Mouse (Mus musculus): ENCODE measurements around the gene Slc25a13. TPM values are rescaled to one million over a fixed set of nuclear protein-coding genes. Genes with fewer than 3 reads are reported as not detected.

The Slc25a13 gene
- polyA plus RNA-seq, 1 experiment = not detected

GRCm38 (mm10) chr6:6162993-6163623 is 53.9 kb downstream of the Slc25a13 start:
- WGBS = 73% methylated on average over 7 of the region's 7 CpGs
- Histone ChIP-seq H3K27ac (ENCODE audit: insufficient read depth, low read depth, low read length) (no peak overlapping the region), H3K4me3 (ENCODE audit: insufficient read depth, low read depth, low read length) (no peak overlapping the region), H3K4me1 (ENCODE audit: control insufficient read depth, insufficient read depth, low read length) (peaks cover 2% of the 10 kb centered on the region)
- TF ChIP-seq POLR2A (IDR thresholded peaks at IDR 0.05; ENCODE audit: insufficient read depth, low read depth, low read length) (no peak), CTCF (IDR thresholded peaks at IDR 0.05; ENCODE audit: insufficient read depth, low read depth, low read length) (no peak)

GRCm38 (mm10) chr6:6162146-6162545 is 54.8 kb downstream of the Slc25a13 start:
- H3K27ac ChIP-seq (ENCODE audit: insufficient read depth, low read depth, low read length) = no peak overlapping the region
- TF ChIP-seq POLR2A (IDR thresholded peaks at IDR 0.05; ENCODE audit: insufficient read depth, low read depth, low read length) (no peak), CTCF (IDR thresholded peaks at IDR 0.05; ENCODE audit: insufficient read depth, low read depth, low read length) (no peak)
- 81% methylated on average over 6 of the region's 6 CpGs for WGBS
- peaks cover 2% of the 10 kb centered on the region for H3K4me1 ChIP-seq (ENCODE audit: control insufficient read depth, insufficient read depth, low read length)
- no peak overlapping the region for H3K4me3 ChIP-seq (ENCODE audit: insufficient read depth, low read depth, low read length)

GRCm38 (mm10) chr6:6160645-6161426 is 56.1 kb downstream of the Slc25a13 start:
- TF ChIP-seq POLR2A (IDR thresholded peaks at IDR 0.05; ENCODE audit: insufficient read depth, low read depth, low read length) (no peak), CTCF (IDR thresholded peaks at IDR 0.05; ENCODE audit: insufficient read depth, low read depth, low read length) (no peak)
- H3K4me1 ChIP-seq (ENCODE audit: control insufficient read depth, insufficient read depth, low read length) = peaks cover 2% of the 10 kb centered on the region
- H3K4me3 ChIP-seq (ENCODE audit: insufficient read depth, low read depth, low read length) = no peak overlapping the region
- H3K27ac ChIP-seq (ENCODE audit: insufficient read depth, low read depth, low read length) = no peak overlapping the region
- 90% methylated on average over 7 of the region's 7 CpGs for WGBS

- H3K4me3 ChIP-seq (ENCODE audit: insufficient read depth, low read depth, low read length) = no peak overlapping the region
- peaks cover 2% of the 10 kb centered on the region for H3K4me1 ChIP-seq (ENCODE audit: control insufficient read depth, insufficient read depth, low read length)
- WGBS = 31% methylated on average over 7 of the region's 7 CpGs
- no peak overlapping the region for H3K27ac ChIP-seq (ENCODE audit: insufficient read depth, low read depth, low read length)
- TF ChIP-seq CTCF (IDR thresholded peaks at IDR 0.05; ENCODE audit: insufficient read depth, low read depth, low read length) = no peak
Measured at GRCm38 (mm10) chr6:6159221-6159859, 57.6 kb downstream of the Slc25a13 start.

GRCm38 (mm10) chr6:6153426-6153825 is 63.5 kb downstream of the Slc25a13 start:
- TF ChIP-seq CTCF (IDR thresholded peaks at IDR 0.05; ENCODE audit: insufficient read depth, low read depth, low read length) = no peak
- TF ChIP-seq POLR2A (IDR thresholded peaks at IDR 0.05; ENCODE audit: insufficient read depth, low read depth, low read length) = no peak
- no peaks in the 10 kb centered on the region for H3K4me1 ChIP-seq (ENCODE audit: control insufficient read depth, insufficient read depth, low read length)
- no peak overlapping the region for H3K4me3 ChIP-seq (ENCODE audit: insufficient read depth, low read depth, low read length)
- H3K27ac ChIP-seq (ENCODE audit: insufficient read depth, low read depth, low read length) = no peak overlapping the region
- 89% methylated on average over 10 of the region's 10 CpGs for WGBS

GRCm38 (mm10) chr6:6150811-6151210 is 66.2 kb downstream of the Slc25a13 start:
- Histone ChIP-seq H3K27ac (ENCODE audit: insufficient read depth, low read depth, low read length) (no peak overlapping the region), H3K4me1 (ENCODE audit: control insufficient read depth, insufficient read depth, low read length) (no peaks in the 10 kb centered on the region), H3K4me3 (ENCODE audit: insufficient read depth, low read depth, low read length) (no peak overlapping the region)
- WGBS = 97% methylated on average over 6 of the region's 6 CpGs
- TF ChIP-seq POLR2A (IDR thresholded peaks at IDR 0.05; ENCODE audit: insufficient read depth, low read depth, low read length) (no peak), CTCF (IDR thresholded peaks at IDR 0.05; ENCODE audit: insufficient read depth, low read depth, low read length) (no peak)

- H3K4me3 ChIP-seq (ENCODE audit: insufficient read depth, low read depth, low read length) = no peak overlapping the region
- TF ChIP-seq POLR2A (IDR thresholded peaks at IDR 0.05; ENCODE audit: insufficient read depth, low read depth, low read length) (no peak), CTCF (IDR thresholded peaks at IDR 0.05; ENCODE audit: insufficient read depth, low read depth, low read length) (no peak)
- 92% methylated on average over 2 of the region's 2 CpGs for WGBS
- no peak overlapping the region for H3K27ac ChIP-seq (ENCODE audit: insufficient read depth, low read depth, low read length)
- peaks cover 2% of the 10 kb centered on the region; the same call in 1 of the 2 replicates for H3K4me1 ChIP-seq (ENCODE audit: control insufficient read depth, insufficient read depth, low read length)
Measured at GRCm38 (mm10) chr6:6149751-6150150, 67.2 kb downstream of the Slc25a13 start.

- no peak overlapping the region for H3K27ac ChIP-seq (ENCODE audit: insufficient read depth, low read depth, low read length)
- peaks cover 2% of the 10 kb centered on the region; the same call in 1 of the 2 replicates for H3K4me1 ChIP-seq (ENCODE audit: control insufficient read depth, insufficient read depth, low read length)
- no peak overlapping the region for H3K4me3 ChIP-seq (ENCODE audit: insufficient read depth, low read depth, low read length)
- TF ChIP-seq POLR2A (IDR thresholded peaks at IDR 0.05; ENCODE audit: insufficient read depth, low read depth, low read length) = no peak
- WGBS = 88% methylated on average over 3 of the region's 3 CpGs
Measured at GRCm38 (mm10) chr6:6149329-6149728, 67.6 kb downstream of the Slc25a13 start.

- WGBS = 95% methylated on average over 13 of the region's 13 CpGs
- TF ChIP-seq CTCF (IDR thresholded peaks at IDR 0.05; ENCODE audit: insufficient read depth, low read depth, low read length) = no peak
- TF ChIP-seq POLR2A (IDR thresholded peaks at IDR 0.05; ENCODE audit: insufficient read depth, low read depth, low read length) = no peak
- peaks cover 2% of the 10 kb centered on the region; the same call in 1 of the 2 replicates for H3K4me1 ChIP-seq (ENCODE audit: control insufficient read depth, insufficient read depth, low read length)
- no peak overlapping the region for H3K27ac ChIP-seq (ENCODE audit: insufficient read depth, low read depth, low read length)
- H3K4me3 ChIP-seq (ENCODE audit: insufficient read depth, low read depth, low read length) = no peak overlapping the region
Measured at GRCm38 (mm10) chr6:6145412-6145811, 71.6 kb downstream of the Slc25a13 start.
